Mouse (Mus musculus): Measurements from ENCODE around the gene Comtd1. TPM values are rescaled to one million over a fixed set of nuclear protein-coding genes. Genes with fewer than 3 reads are reported as not detected.

The Comtd1 gene
- polyA plus RNA-seq, 1 experiment from 2014 or later, result 38.8 TPM

DNA sequence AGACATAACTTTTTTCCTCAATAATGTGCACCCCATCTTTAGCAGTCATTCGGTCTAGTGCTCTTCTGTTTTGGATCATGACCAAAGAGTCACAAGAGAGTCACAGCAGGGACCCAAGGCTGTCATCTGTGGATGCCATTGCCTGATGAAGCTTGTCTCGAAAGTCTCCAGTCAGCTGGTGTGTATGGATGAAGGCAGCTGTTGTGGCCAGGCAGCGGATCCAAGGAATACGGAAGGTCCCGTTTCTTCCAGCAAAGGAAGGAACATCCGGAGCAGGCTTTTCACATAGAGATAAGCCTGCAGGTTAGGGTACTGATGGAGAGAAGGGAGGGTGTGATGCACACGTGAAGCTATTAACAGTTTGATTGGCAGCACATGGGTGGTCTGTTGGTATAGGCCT, 47.2 kb downstream of the Comtd1 start:
- H3K27me3 ChIP-seq (ENCODE audit: control insufficient read depth, insufficient read depth, low read length), result no peaks in the 10 kb centered on the region
- ATAC-seq (ENCODE audit: low FRiP score, low TSS enrichment), result no peak

DNA sequence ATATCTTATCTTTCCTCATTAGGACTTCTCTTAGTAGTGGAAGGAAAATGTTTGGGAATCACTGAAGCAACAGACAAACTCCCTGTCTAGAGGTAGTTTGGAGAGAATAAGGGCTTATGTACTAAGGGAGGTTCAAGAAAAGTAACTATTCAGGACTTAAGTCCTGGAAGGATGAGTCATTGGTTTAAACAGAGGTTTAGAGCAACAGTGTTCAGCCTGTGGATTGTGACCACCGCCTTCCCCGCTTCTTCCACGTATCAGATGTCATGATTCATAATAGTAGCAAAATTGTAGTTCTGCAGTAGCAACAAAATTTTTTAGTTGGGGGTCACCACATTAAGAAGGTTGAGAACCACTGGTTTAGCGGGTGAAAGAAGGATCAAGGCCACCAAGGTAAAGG, 48.1 kb downstream of the Comtd1 start:
- Histone ChIP-seq H3K9me3 (ENCODE audit: control insufficient read depth, low read length) (no peaks in the 10 kb centered on the region), H3K4me2 (ENCODE audit: low read length) (no peak overlapping the region), H3K4me3 (replicated peaks; ENCODE audit: low read depth, low read length) (no peak overlapping the region), H3K27ac (replicated peaks; ENCODE audit: low read depth, low read length) (no peak overlapping the region), H3K27me3 (ENCODE audit: control insufficient read depth, insufficient read depth, low read length) (no peaks in the 10 kb centered on the region), H3K36me3 (ENCODE audit: control insufficient read depth, insufficient read depth, low read length) (0 out of 2 replicates have a peak, but pooled peaks cover 9% of the 10 kb centered on the region), H3K4me1 (ENCODE audit: control insufficient read depth, insufficient read depth, low read length) (no peaks in the 10 kb centered on the region), H3K9ac (replicated peaks; ENCODE audit: low read length) (no peak overlapping the region)
- DNase-seq, result no peak
- ATAC-seq (ENCODE audit: low FRiP score, low TSS enrichment), result no peak
- 100% methylated on average over 4 of the region's 4 CpGs for WGBS

More for the DNA sequence above, 47.2 kb downstream of the Comtd1 start:
- H3K4me2 ChIP-seq (ENCODE audit: low read length), result no peak overlapping the region
- 0 out of 2 replicates have a peak, but pooled peaks cover 9% of the 10 kb centered on the region for H3K36me3 ChIP-seq (ENCODE audit: control insufficient read depth, insufficient read depth, low read length)
- H3K4me3 ChIP-seq (replicated peaks; ENCODE audit: low read depth, low read length), result no peak overlapping the region
- H3K27ac ChIP-seq (replicated peaks; ENCODE audit: low read depth, low read length), result no peak overlapping the region
- H3K4me1 ChIP-seq (ENCODE audit: control insufficient read depth, insufficient read depth, low read length), result no peaks in the 10 kb centered on the region
- no peak for DNase-seq
- WGBS, result 79% methylated on average over 7 of the region's 7 CpGs
- H3K9me3 ChIP-seq (ENCODE audit: control insufficient read depth, low read length), result no peaks in the 10 kb centered on the region
- no peak overlapping the region for H3K9ac ChIP-seq (replicated peaks; ENCODE audit: low read length)

Other genes with a start within 250 kb of the Comtd1 start
- not detected in 2 replicates for gene Dupd1, start 134.4 kb downstream of the Comtd1 start, polyA plus RNA-seq (2014; fragmentation: Nextera tagmentation; extraction: Ambion mirVana)
- 23.4 and 28.6 TPM in 2 replicates for gene Samd8, start 98.4 kb downstream of the Comtd1 start, polyA plus RNA-seq (2014; fragmentation: Nextera tagmentation; extraction: Ambion mirVana)
- gene Dusp13, start 97.8 kb downstream of the Comtd1 start, polyA plus RNA-seq (2014; fragmentation: Nextera tagmentation; extraction: Ambion mirVana), result not detected in 2 replicates
- 266 and 297 TPM in 2 replicates for gene Vdac2, start 23.7 kb downstream of the Comtd1 start, polyA plus RNA-seq (2014; fragmentation: Nextera tagmentation; extraction: Ambion mirVana)
- 4.4 and 5.0 TPM in 2 replicates for gene Zfp503, start 140.6 kb upstream of the Comtd1 start, polyA plus RNA-seq (2014; fragmentation: Nextera tagmentation; extraction: Ambion mirVana)
- gene Lrmda, start 170.7 kb upstream of the Comtd1 start, polyA plus RNA-seq (2014; fragmentation: Nextera tagmentation; extraction: Ambion mirVana), result 0.42 TPM in 1 of 2 replicates, not detected in the other

Data from midbrain, embryonic 14.5 days (tissue).